Mouse (Mus musculus): ENCODE measurements around the gene Rapgef2.

- TF ChIP-seq CTCF (IDR thresholded peaks at IDR 0.05; ENCODE audit: low read depth) (no peak), EP300 (optimal IDR thresholded peaks at IDR 0.05) (no peak)
Observed at GRCm38 (mm10) chr3:79261816-79262316, 24.5 kb downstream of the Rapgef2 start.

All from stomach, postnatal 0 days (tissue).